Mouse (Mus musculus) myocyte (in vitro differentiated cells): ENCODE data around the gene Vps4b. TPM values are rescaled to one million over a fixed set of nuclear protein-coding genes. Genes with fewer than 3 reads are reported as not detected.
A peak's percentile ranks its signal among the peaks of the same experiment; 100 is the strongest.

Source experiments
- H3K27me3 ChIP-seq: one replicate; pipeline ENCODE4 v1.6.1; 2011; ENCODE audit not compliant: control insufficient read depth, insufficient read depth, insufficient read length
- H3K36me3 ChIP-seq: one replicate; pipeline ENCODE4 v1.6.1; 2011; ENCODE audit not compliant: control insufficient read depth, insufficient read depth
- H3K4me2 ChIP-seq: one replicate; pipeline ENCODE4 v1.6.1; 2011; ENCODE audit warnings: low read depth, control low read depth
- H3K4me3 ChIP-seq: one replicate; pipeline ENCODE4 v1.5.1; 2011; ENCODE audit warnings: mild to moderate bottlenecking, control low read depth, moderate library complexity
- H3K79me2 ChIP-seq: one replicate; pipeline ENCODE4 v1.6.1; 2011; ENCODE audit not compliant: control insufficient read depth, insufficient read depth
- H3ac ChIP-seq: one replicate; pipeline ENCODE4 v1.6.1; 2011; ENCODE audit not compliant: control insufficient read depth, insufficient read length
- CEBPB ChIP-seq: IDR thresholded peaks from 2 replicates; pipeline ENCODE4 v1.6.1; 2011; ENCODE audit warnings: mild to moderate bottlenecking, moderate library complexity; ENCODE audit not compliant: poor library complexity, insufficient read depth, severe bottlenecking
- E2F4 ChIP-seq: IDR thresholded peaks from one replicate; pipeline ENCODE4 v1.6.1; 2011; ENCODE audit warnings: mild to moderate bottlenecking, control low read depth, moderate library complexity; ENCODE audit not compliant: insufficient read depth
- MAX ChIP-seq: IDR thresholded peaks from one replicate; pipeline ENCODE4 v1.6.1; 2011; ENCODE audit warnings: low read depth, mild to moderate bottlenecking, control low read depth
- MYOD1 ChIP-seq, 3 experiments: IDR thresholded peaks; one replicate each; pipeline ENCODE4 v1.6.1; 2011; ENCODE audit warnings: control low read depth in 2 of 3, low read depth in 2 of 3, mild to moderate bottlenecking in 2 of 3, moderate library complexity in 1 of 3; ENCODE audit not compliant: insufficient read length in 2 of 3, control insufficient read depth in 1 of 3
- MYOG ChIP-seq, 3 experiments: IDR thresholded peaks; one replicate each; pipeline ENCODE4 v1.6.1; 2011; ENCODE audit warnings: control low read depth in 2 of 3, low read depth in 2 of 3, mild to moderate bottlenecking in 2 of 3; ENCODE audit not compliant: insufficient read length in 2 of 3, control insufficient read depth in 1 of 3, insufficient read depth in 1 of 3
- POLR2A ChIP-seq: IDR thresholded peaks from one replicate; pipeline ENCODE4 v1.6.1; 2011; ENCODE audit warnings: low read depth, mild to moderate bottlenecking, control low read depth, moderate library complexity; ENCODE audit not compliant: insufficient read length
- POLR2AphosphoS2 ChIP-seq: IDR thresholded peaks from one replicate; pipeline ENCODE4 v1.6.1; 2011; ENCODE audit warnings: low read depth, control low read depth; ENCODE audit not compliant: insufficient read length
- REST ChIP-seq: IDR thresholded peaks from one replicate; pipeline ENCODE4 v1.6.1; 2011; ENCODE audit warnings: mild to moderate bottlenecking, control low read depth, moderate library complexity; ENCODE audit not compliant: insufficient read depth, insufficient read length
- SRF ChIP-seq: IDR thresholded peaks from one replicate; pipeline ENCODE4 v1.6.1; 2011; ENCODE audit warnings: low read depth; ENCODE audit not compliant: control insufficient read depth, insufficient read length
- TCF12 ChIP-seq: IDR thresholded peaks from one replicate; pipeline ENCODE4 v1.6.1; 2011; ENCODE audit warnings: mild to moderate bottlenecking, control low read depth; ENCODE audit not compliant: poor library complexity, insufficient read depth, severe bottlenecking
- TCF3 ChIP-seq: IDR thresholded peaks from one replicate; pipeline ENCODE4 v1.6.1; 2011; ENCODE audit warnings: low read depth, control low read depth; ENCODE audit not compliant: insufficient read length
- USF1 ChIP-seq: IDR thresholded peaks from one replicate; pipeline ENCODE4 v1.6.1; 2011; ENCODE audit warnings: low read depth, mild to moderate bottlenecking, control low read depth, moderate library complexity
- polyA plus RNA-seq: library from polyadenylated mRNA; unstranded; fragments of >200 nt; fragmentation: generic; extraction: Trizol; gene quantifications from one replicate; pipeline ENCODE4 v1.2.1, GENCODE M21; 2012; ENCODE audit warnings: missing spikeins

Vps4b gene
- polyA plus RNA-seq, 1 experiment = 17.7 TPM

DNA sequence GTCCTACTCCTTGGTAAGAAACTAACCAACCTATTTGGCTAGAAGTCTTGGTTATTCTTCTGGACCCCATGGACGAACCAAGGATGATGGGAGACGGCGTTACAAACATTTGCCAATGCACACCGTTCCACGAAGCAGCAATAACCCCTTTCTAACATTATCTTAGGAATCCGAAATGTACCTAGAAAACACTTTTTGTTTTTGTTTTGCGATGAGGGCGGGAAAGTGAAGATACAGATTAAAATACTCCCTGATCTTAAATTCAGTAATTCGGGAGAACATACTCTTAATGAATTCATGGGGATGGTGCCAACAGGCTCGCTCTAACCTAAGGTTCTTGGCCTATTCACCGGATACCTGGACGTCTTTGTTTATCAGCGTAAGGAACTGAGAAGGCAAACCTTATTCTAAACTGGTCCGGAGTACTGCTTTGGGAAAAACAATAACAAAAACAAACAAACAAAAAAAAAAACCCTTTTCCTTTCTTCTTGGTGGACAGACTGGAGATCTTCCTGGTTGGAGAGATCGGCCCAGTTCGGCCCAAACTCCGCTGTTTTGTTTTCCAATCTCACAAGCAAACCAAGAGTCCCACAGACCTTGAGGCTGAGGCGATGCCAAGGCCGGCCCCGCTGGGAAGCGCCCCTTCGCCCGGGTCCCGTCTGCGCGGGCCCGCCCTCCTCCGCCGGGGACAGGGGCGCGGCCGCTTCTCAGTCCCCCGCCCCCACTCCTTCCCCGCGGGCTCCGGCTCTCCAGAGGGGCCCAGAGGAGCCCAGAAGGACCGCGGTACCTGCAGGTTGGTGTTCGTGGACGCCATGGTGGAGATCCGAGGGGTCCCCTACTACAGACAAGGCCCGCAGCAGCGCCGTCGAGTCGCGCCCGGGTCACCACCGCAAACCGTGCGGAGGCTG, 640 bp downstream of the Vps4b start:
- H3K36me3 ChIP-seq = peaks cover 8% of the 10 kb centered on the region
- peaks cover 54% of the 10 kb centered on the region for H3K79me2 ChIP-seq
- no peaks in the 10 kb centered on the region for H3K27me3 ChIP-seq
- peak overlapping the region; percentile 78 for H3K4me3 ChIP-seq
- peak overlapping the region; percentile 90 for H3ac ChIP-seq
- H3K4me2 ChIP-seq = peak overlapping the region; percentile 78
- TF ChIP-seq REST = no peak
- TF ChIP-seq USF1 = no peak
- TF ChIP-seq POLR2A = no peak
- TF ChIP-seq SRF = no peak
- TF ChIP-seq TCF3 = no peak
- TF ChIP-seq E2F4 = no peak
- no peak for TF ChIP-seq MYOD1 (IDR thresholded peaks at IDR 0.05; ENCODE audit: control insufficient read depth in 1 of 3, insufficient read length in 2 of 3, low read depth in 2 of 3)
- no peak for TF ChIP-seq TCF12
- no peak for TF ChIP-seq POLR2AphosphoS2
- no peak for TF ChIP-seq MYOG (IDR thresholded peaks at IDR 0.05; ENCODE audit: control insufficient read depth in 1 of 3, insufficient read depth in 1 of 3, insufficient read length in 2 of 3, low read depth in 2 of 3)
- no peak for TF ChIP-seq CEBPB
- no peak for TF ChIP-seq MAX

DNA sequence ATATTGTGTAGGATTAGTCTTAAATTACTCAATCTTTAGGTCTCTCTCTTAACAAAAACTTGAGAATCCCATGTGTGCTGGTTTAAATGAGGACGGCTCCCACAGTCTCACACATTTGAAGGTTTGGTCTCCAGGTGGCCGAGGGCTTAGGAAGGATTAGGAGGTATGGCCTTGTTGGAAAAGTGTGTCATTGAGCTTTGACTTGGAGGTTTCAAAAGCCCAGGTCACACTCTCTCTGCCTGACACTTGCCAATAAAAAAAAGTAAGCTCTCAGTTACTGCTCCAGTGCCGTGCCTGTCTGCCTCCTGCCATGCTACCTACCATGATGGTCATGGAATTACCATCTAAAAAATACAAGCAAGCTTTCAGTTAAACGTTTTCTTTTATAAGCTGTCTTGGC, 21.6 kb downstream of the Vps4b start:
- TF ChIP-seq USF1 (no peak), POLR2AphosphoS2 (no peak), POLR2A (no peak), MYOD1 (IDR thresholded peaks at IDR 0.05; ENCODE audit: control insufficient read depth in 1 of 3, insufficient read length in 2 of 3, low read depth in 2 of 3) (no peak), MAX (no peak)
- H3K36me3 ChIP-seq = peaks cover 58% of the 10 kb centered on the region
- H3K79me2 ChIP-seq = no peaks in the 10 kb centered on the region
- H3K4me2 ChIP-seq = no peak overlapping the region
- H3K27me3 ChIP-seq = no peaks in the 10 kb centered on the region
- no peak overlapping the region for H3K4me3 ChIP-seq
- no peak overlapping the region for H3ac ChIP-seq

DNA sequence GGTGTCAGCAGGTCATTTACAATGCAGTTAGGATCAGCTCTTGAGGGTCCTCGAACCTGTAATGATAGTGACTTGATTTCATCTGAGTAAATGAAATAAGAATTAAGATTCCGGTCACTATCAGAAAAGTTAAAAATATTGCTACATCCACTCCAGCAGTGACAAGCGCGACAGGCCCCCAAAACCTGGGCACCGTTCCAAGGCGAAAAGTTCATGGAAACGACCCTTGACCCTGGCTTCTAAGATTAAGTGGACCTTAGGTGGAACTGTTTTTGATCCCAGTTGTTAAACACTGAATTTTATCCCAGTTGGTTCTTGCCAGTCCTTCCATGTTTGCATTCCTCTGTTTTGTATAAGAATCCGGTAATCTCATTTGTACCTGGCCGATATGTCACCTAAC, 22.4 kb downstream of the Vps4b start:
- H3K36me3 ChIP-seq = peaks cover 58% of the 10 kb centered on the region
- H3K4me3 ChIP-seq = no peak overlapping the region
- no peak overlapping the region for H3ac ChIP-seq
- TF ChIP-seq MAX (no peak), MYOG (IDR thresholded peaks at IDR 0.05; ENCODE audit: control insufficient read depth in 1 of 3, insufficient read depth in 1 of 3, insufficient read length in 2 of 3, low read depth in 2 of 3) (no peak), TCF12 (no peak), E2F4 (no peak), MYOD1 (IDR thresholded peaks at IDR 0.05; ENCODE audit: control insufficient read depth in 1 of 3, insufficient read length in 2 of 3, low read depth in 2 of 3) (no peak), USF1 (no peak), TCF3 (no peak), SRF (no peak), POLR2A (no peak), CEBPB (no peak), POLR2AphosphoS2 (no peak), REST (no peak)
- no peaks in the 10 kb centered on the region for H3K79me2 ChIP-seq
- no peak overlapping the region for H3K4me2 ChIP-seq
- H3K27me3 ChIP-seq = no peaks in the 10 kb centered on the region

DNA sequence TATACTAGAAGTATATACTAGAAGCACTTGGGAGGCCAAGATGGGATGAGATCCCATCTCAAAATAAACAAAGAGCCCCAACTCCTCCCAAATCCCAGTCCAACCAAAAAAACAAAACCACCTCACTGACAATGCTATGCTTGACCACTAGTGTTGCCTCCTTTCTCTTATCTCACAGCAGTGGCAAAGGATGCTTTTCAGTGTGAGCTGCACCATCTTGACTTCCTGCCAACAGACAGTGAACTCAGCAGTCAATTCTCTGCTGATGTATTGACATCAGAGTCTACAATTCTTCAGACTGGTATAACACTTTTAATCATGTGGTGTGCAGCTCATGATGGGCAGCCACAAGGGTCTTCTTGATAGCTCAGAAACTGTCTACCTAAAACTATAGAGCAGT, 27.8 kb downstream of the Vps4b start:
- TF ChIP-seq CEBPB (no peak), TCF3 (no peak), MYOG (IDR thresholded peaks at IDR 0.05; ENCODE audit: control insufficient read depth in 1 of 3, insufficient read depth in 1 of 3, insufficient read length in 2 of 3, low read depth in 2 of 3) (no peak), POLR2AphosphoS2 (no peak), MAX (no peak), USF1 (no peak), POLR2A (no peak), SRF (no peak), MYOD1 (IDR thresholded peaks at IDR 0.05; ENCODE audit: control insufficient read depth in 1 of 3, insufficient read length in 2 of 3, low read depth in 2 of 3) (no peak), REST (no peak), TCF12 (no peak), E2F4 (no peak)
- no peak overlapping the region for H3K4me3 ChIP-seq
- H3K27me3 ChIP-seq = no peaks in the 10 kb centered on the region
- H3K36me3 ChIP-seq = peaks cover 57% of the 10 kb centered on the region
- no peaks in the 10 kb centered on the region for H3K79me2 ChIP-seq
- H3ac ChIP-seq = no peak overlapping the region
- no peak overlapping the region for H3K4me2 ChIP-seq

DNA sequence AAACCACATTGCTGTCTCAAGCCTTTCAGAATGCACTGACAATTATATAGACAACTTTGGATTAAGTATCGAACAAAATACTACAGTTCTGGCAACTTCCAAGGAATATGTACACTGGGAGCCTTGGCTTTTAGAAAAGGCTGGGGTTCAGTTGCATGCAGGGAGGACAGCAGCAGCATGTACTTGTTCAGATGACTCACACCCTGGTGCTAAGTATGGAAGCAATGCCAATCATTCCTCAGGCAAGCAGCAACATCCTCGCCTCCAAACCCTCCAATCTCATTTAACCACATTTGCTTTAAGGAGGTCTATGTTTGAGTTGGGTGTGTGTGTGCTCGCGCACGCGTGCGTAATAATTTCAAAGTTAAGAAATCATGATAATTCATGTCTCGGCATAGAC, 30.8 kb downstream of the Vps4b start:
- Histone ChIP-seq H3K4me2 (no peak overlapping the region), H3K36me3 (peaks cover 32% of the 10 kb centered on the region), H3ac (no peak overlapping the region), H3K4me3 (no peak overlapping the region), H3K27me3 (no peaks in the 10 kb centered on the region), H3K79me2 (no peaks in the 10 kb centered on the region)
- TF ChIP-seq CEBPB (no peak), MAX (no peak), POLR2A (no peak), E2F4 (no peak), MYOD1 (IDR thresholded peaks at IDR 0.05; ENCODE audit: control insufficient read depth in 1 of 3, insufficient read length in 2 of 3, low read depth in 2 of 3) (no peak), REST (no peak), POLR2AphosphoS2 (no peak), TCF3 (no peak), USF1 (no peak), MYOG (IDR thresholded peaks at IDR 0.05; ENCODE audit: control insufficient read depth in 1 of 3, insufficient read depth in 1 of 3, insufficient read length in 2 of 3, low read depth in 2 of 3) (no peak), SRF (no peak), TCF12 (no peak)
